Mouse (Mus musculus) E14TG2a.4 (cell line): ENCODE measurements around the gene Lyrm1.

Experiments used
- H3K27me3 ChIP-seq: 2 replicates; pipeline ENCODE4 v1.6.1; 2014; ENCODE audit warnings: low read length, control low read depth; ENCODE audit not compliant: insufficient read depth
- H3K36me3 ChIP-seq: 2 replicates; pipeline ENCODE4 v1.6.1; 2014; ENCODE audit warnings: low read length, control low read depth; ENCODE audit not compliant: insufficient read depth
- H3K4me1 ChIP-seq: replicated peaks from 2 replicates; pipeline ENCODE4 v1.6.1; 2014; ENCODE audit warnings: low read depth, low read length, control low read depth
- H3K4me3 ChIP-seq: replicated peaks from 2 replicates; pipeline ENCODE4 v1.5.1; 2014; ENCODE audit warnings: mild to moderate bottlenecking, low read length
- H3K9me3 ChIP-seq: 2 replicates; pipeline ENCODE4 v1.6.1; 2014; ENCODE audit warnings: low read length, control low read depth
- CTCF ChIP-seq: conservative IDR thresholded peaks from 2 replicates; pipeline ENCODE4 v1.5.1; 2014; ENCODE audit warnings: low read length
- NANOG ChIP-seq: IDR thresholded peaks from 2 replicates; pipeline ENCODE4 v1.6.1; 2014; ENCODE audit warnings: borderline replicate concordance, low read length, mixed read lengths
- POU5F1 ChIP-seq: IDR thresholded peaks from 2 replicates; pipeline ENCODE4 v1.6.1; 2014; ENCODE audit warnings: low read length, borderline replicate concordance

The Lyrm1 gene

DNA sequence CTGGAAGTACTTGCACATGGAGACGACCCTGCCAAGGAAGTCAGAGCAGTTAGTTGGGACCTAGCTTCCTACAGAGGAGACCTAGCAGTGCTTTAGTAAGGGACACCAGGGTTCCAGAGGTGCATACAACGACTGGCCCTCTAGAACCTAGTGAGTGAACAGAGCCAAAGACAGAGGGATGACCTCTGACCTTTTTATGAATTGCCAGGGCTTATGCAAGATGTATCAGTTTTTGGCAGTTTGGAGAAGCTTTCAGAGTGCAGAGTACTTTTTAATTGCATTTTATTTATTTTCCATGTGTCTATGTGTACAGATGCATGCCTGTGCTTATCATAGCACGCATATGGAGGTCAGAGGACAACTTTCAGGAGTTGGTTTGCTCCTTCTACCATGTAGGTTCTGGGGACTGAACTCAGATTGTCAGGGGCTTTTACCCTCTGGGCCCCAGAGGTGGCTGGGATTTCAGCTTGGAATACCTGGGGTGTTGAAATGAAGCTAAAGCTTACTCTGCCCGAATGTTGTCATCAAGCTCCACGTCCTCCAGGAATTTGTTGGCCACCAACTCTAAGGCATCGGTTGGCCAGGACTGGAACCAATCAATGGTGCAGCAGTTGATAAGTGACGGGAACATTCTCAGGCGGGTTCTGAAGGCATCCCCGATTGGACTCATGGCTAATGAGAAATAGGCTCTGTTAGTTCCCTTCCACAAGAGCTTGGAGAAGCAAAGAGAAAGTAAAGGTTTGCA lies 70.2 kb downstream of the Lyrm1 start:
- no peaks in the 10 kb centered on the region for H3K36me3 ChIP-seq
- no peaks in the 10 kb centered on the region for H3K27me3 ChIP-seq
- H3K9me3 ChIP-seq, result no peaks in the 10 kb centered on the region
- TF ChIP-seq POU5F1, result no peak
- no peak for TF ChIP-seq NANOG
- TF ChIP-seq CTCF, result no peak
- H3K4me3 ChIP-seq, result no peak overlapping the region
- H3K4me1 ChIP-seq, result peaks cover 16% of the 10 kb centered on the region

DNA sequence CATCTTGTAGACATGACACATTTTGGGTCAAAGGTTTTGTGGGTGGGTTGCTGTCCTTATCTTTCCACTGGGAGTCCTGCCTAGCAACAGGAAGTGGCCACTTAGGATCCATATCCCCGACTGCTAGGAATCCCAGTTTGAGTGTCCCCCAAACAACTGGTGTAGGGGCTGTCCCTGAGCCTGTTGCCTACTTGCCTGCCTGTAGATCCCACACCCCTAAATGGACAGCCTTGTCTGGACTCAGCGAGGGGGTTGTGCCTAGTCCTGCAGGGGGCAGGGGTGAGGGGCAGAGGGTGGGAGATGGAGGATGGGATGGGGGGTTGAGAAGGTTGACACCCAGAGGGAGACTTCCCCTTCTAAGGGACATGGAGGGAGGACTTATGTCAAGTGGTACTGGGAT lies 73.7 kb downstream of the Lyrm1 start:
- no peak for TF ChIP-seq CTCF
- TF ChIP-seq NANOG, result no peak
- no peak for TF ChIP-seq POU5F1
- no peaks in the 10 kb centered on the region for H3K27me3 ChIP-seq
- no peaks in the 10 kb centered on the region for H3K36me3 ChIP-seq
- no peaks in the 10 kb centered on the region for H3K9me3 ChIP-seq
- peaks cover 12% of the 10 kb centered on the region for H3K4me1 ChIP-seq
- no peak overlapping the region for H3K4me3 ChIP-seq

DNA sequence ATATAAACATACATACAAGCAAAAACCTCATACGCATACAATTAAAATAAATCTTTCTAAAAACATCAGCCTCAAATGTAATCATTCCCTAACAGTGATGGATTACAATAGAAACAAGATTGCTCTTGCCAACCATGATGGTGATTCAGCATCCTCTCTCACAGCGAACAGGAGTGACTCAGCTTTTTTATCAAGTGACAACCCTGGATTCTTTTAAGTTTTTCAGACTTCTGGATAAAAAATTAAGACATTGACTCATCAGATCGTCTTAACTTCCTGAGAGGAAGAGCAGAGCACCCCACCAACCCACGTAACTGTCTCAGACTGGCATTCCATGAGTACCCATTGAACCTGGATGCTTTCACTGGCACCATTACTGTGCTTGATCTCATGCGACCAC lies 78.6 kb downstream of the Lyrm1 start:
- Histone ChIP-seq H3K27me3 (no peaks in the 10 kb centered on the region), H3K4me3 (no peak overlapping the region), H3K36me3 (no peaks in the 10 kb centered on the region), H3K9me3 (no peaks in the 10 kb centered on the region), H3K4me1 (no peaks in the 10 kb centered on the region)
- no peak for TF ChIP-seq NANOG
- TF ChIP-seq CTCF, result no peak
- no peak for TF ChIP-seq POU5F1

DNA sequence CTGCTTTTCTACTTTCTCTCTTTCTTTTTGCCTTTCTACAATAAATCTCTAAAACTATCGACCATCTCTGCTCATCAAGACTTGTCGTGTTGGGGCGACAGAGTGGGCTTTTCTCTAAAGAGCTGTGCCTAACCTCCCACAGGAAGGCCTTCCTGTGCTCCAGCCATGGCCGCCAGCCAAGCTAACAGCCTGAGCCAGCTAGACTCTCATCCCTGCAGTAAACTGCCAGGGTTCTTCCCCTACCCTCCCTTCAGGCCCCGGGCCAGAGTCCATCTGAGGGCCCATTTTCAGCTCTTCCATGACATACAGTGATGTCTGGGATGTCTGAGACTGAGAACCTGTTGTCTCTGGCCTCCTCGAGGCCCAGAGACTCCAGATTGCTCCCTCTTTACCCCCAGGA lies 80.6 kb downstream of the Lyrm1 start:
- Histone ChIP-seq H3K9me3 (no peaks in the 10 kb centered on the region), H3K4me1 (no peaks in the 10 kb centered on the region), H3K36me3 (no peaks in the 10 kb centered on the region), H3K27me3 (no peaks in the 10 kb centered on the region), H3K4me3 (no peak overlapping the region)
- no peak for TF ChIP-seq NANOG
- TF ChIP-seq CTCF, result no peak
- no peak for TF ChIP-seq POU5F1

DNA sequence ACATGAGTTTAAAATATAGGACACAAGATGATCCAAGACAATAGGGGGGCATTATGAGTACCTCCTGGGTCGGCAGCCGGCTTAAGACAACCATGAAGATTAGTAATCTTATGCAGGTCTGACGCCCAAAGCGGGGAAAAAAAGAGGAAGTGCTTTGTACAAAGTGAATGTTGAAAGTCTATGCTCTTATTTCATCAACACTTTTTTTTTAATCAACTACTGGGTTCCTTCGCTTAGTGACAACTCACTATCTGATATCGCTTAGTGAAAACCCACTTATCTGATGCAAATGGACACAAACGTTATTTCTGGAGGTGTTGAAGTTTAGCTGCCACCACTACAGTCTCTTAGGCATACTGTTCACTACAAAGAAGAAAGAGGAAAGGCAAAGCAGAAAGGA lies 81.9 kb downstream of the Lyrm1 start:
- H3K9me3 ChIP-seq, result no peaks in the 10 kb centered on the region
- no peak overlapping the region for H3K4me3 ChIP-seq
- no peaks in the 10 kb centered on the region for H3K4me1 ChIP-seq
- no peaks in the 10 kb centered on the region for H3K36me3 ChIP-seq
- no peak for TF ChIP-seq CTCF
- TF ChIP-seq POU5F1, result no peak
- no peak for TF ChIP-seq NANOG
- no peaks in the 10 kb centered on the region for H3K27me3 ChIP-seq

DNA sequence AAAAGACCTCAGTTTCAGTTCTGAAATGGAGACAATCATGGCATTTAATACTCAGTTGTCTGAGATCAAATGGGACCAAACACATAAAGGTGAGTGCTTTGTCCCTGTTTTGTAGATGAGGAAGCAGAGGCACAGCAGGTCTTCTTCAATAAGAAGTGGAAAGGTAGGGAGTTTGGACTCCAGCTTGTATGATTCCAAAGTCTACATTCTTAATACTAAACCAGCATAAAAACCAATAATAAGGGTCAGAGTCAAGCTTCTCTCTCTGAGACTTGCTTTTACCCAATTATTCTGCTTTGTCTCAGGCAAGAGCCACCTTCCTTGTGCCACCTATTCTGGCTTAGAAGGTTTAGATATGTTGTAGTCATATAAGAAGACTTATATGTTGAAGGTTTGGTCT lies 82.9 kb downstream of the Lyrm1 start:
- H3K36me3 ChIP-seq, result no peaks in the 10 kb centered on the region
- no peaks in the 10 kb centered on the region for H3K4me1 ChIP-seq
- H3K9me3 ChIP-seq, result no peaks in the 10 kb centered on the region
- TF ChIP-seq CTCF (no peak), NANOG (no peak), POU5F1 (no peak)
- H3K4me3 ChIP-seq, result no peak overlapping the region
- H3K27me3 ChIP-seq, result no peaks in the 10 kb centered on the region

DNA sequence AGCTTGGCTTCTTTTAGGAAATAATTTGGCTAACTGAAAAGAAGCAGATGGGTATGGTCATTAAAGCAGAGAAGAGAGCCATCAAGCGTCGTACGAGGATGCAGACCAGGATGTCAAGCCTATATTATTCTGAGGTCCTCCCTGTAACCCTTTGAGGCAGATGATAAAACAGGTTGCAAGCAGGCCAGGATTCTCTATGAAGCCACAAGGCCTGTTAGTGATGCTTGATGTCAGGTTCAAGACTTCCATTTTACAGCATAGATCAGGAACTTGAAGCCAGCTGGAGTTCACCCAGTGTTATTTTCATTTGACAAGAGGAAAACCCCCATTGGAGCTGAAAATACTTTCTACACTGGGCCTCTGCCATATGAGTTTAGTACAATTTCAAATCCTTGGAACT lies 84.5 kb downstream of the Lyrm1 start:
- no peaks in the 10 kb centered on the region for H3K9me3 ChIP-seq
- no peaks in the 10 kb centered on the region for H3K36me3 ChIP-seq
- TF ChIP-seq NANOG (no peak), CTCF (no peak), POU5F1 (no peak)
- H3K4me1 ChIP-seq, result no peaks in the 10 kb centered on the region
- no peaks in the 10 kb centered on the region for H3K27me3 ChIP-seq
- no peak overlapping the region for H3K4me3 ChIP-seq

DNA sequence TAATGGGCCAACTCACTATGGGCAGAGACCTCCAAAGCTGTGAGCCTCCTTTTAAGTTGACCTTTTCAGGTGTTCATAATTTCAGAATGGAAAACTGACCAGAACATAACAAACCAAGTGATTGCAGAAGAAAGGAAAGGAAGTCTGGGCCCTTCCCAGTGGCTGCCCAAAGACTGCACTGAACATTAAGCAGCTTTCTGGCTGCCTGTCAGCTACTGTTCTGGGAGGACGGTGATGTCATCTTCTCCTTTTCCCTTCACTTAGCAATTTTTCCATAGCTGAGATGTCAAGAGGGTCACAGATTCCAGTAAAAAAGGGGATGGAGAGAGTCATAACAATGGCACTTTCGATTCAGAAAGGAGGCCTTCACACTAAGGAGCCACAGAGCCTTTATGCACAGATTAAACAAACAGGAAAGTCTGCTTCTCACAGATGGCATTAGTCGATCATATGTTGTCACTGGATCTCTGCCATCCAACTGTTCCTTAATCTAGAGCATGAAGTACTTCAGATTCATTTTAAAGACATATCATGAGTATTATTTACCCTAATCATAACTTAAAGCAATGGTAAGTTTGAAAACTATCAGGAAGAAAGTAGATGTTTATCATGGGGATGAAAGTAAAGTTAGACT lies 89.7 kb downstream of the Lyrm1 start:
- no peaks in the 10 kb centered on the region for H3K27me3 ChIP-seq
- H3K9me3 ChIP-seq, result no peaks in the 10 kb centered on the region
- no peak overlapping the region for H3K4me3 ChIP-seq
- no peak for TF ChIP-seq CTCF
- TF ChIP-seq NANOG, result no peak
- no peak for TF ChIP-seq POU5F1
- no peaks in the 10 kb centered on the region for H3K4me1 ChIP-seq
- no peaks in the 10 kb centered on the region for H3K36me3 ChIP-seq

DNA sequence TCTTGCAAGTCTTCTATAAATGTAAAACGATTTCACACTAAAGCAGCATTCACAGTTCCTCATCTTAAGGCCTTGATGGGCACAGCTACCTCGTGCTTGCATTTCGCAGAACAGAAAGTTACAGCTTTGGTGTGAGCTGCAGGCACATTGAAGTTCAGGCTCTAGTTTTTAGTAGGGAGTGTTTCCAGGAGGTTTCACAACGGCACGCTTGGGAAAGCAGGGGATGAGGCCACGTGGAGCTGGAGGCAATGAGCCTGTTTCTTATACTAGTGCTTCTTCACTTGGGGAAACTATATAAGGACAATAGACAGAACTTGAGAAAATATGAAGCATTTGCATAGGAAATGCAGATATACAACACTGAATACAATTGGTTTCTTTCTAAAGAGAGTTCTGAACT lies 101.4 kb downstream of the Lyrm1 start:
- Histone ChIP-seq H3K36me3 (no peaks in the 10 kb centered on the region), H3K4me1 (no peaks in the 10 kb centered on the region), H3K4me3 (no peak overlapping the region), H3K9me3 (no peaks in the 10 kb centered on the region), H3K27me3 (no peaks in the 10 kb centered on the region)
- TF ChIP-seq NANOG (no peak), POU5F1 (no peak), CTCF (no peak)
